Mouse (Mus musculus): ENCODE data around the gene Slc31a1.

Slc31a1 gene

DNA sequence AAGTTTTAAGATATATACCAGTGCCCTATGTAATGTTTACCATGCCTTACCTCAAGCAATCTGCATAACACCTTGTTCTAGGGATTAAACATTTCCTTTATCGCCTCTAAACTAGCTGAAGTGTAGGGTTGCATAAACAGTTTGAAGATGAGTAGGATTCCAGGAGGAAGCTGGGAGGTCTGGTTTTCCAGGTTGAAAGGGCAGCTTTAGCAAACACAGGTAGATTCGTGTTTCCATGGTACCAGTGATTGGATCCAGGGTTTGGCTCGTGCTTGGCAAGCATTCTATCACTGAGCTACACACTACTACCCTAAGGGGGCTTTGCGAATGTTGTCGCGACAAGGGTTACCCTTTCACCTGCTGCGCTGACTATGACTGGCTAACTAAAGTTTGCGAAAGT, 3.8 kb downstream of the Slc31a1 start:
- DNase-seq, result no peak

DNA sequence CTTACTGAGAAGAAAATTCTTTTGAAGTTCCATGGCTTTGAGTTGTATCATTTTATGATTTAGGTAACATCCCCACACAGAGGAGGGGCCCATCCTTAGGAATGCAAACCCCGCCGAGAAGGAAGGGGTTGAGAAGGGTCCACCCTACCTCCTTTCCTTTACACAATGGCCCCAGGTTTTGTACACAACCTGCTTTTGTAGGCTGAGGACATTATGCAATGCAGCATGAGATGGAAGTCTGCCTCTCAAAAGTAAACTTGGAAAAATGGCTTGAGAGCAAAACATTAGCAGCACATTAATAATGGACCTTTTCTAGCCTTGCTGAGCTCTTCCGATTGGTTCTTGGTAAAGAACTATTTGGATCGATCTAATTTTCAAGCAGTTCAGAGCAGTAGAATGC, 5.8 kb downstream of the Slc31a1 start:
- DNase-seq, result no peak

DNA sequence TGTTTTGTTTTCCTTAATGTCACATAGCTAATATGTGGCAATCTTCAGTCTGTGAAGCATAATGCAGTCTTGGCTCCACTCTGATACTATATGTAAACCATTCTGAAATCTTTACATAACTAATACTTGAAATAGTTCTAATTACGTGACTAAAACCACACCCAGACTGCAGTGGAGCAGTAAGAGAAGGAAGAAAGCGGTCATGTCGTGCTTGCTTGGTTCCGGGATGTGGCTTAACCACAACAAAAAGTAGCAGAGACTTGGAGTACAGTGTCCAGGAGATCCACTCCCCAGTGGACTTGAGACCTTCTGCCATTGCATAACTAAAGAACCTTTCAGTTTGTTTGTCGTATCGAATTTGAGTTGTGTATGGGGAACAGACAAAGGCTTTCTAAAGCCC, 7.1 kb downstream of the Slc31a1 start:
- DNase-seq, result no peak

DNA sequence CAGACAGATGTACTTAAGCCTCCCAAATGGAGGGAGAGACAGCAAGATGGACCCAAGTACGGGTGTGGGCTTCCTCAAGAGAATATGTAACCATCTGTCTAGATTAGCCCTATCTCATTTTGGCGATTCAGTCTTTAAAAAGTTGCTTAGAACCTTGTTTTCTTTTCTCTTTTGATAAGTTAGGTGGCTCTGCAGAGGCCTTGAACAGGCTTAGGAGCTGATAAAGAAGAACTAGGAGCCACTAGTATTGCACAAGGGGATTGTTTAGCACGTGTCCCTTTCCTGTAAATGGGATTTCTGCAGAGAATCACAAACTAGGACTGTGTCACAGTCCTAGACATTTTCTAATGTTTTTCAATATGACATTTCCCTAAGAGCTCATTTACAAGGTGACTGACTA, 8.6 kb downstream of the Slc31a1 start:
- DNase-seq, result no peak

DNA sequence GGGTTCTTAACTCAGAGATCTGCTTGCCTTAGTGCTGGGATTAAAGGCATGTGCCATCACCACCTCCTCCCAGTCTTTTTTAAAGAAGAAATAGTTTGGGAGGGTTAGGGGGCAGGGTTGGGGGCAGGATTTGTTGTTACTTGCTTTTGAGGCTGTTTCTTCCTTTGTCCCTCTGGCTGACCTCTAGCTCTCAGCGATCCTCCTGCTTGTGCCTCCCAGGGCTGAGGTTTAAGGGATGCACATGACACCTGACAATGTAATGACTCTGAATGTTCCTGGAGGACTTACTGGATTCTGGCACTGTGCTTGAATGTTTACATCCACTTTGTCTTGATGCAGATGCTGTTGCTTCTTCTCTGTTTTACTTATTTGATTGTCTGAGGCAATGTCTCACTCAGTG, 11.9 kb downstream of the Slc31a1 start:
- no peak for DNase-seq

DNA sequence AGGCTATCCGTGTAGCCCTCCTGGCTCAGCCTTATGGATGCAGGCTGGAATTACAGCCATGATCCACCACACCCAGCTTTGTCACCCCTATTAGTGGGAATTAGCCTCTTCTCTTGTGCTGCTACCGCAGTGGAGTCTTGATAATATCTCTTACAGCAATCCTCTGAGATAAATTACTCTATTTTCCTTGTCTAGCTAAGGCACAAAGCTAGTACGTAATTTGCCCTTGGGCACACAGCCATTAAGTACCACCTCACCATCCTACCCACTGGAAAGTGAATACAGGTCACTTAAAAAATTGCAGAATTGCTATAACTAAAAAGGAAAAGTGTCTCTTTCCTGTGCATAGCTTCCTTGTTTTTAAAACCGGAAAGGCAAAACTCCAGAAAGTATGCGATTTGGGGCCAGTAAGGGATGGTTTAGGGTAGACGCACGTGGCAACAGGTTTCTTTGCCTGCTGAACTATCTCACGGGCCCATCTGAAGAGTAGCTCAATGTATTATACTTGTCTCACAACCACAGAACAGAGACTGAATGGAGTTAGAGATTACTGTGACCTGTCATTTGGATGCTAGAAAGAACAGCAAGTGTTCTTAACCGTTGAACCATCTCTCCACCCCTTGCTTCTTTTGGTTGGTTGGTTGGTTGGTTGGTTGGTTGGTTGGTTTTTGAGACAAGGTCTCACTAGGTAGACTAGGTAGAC, 12.4 kb downstream of the Slc31a1 start:
- no peak for DNase-seq

DNA sequence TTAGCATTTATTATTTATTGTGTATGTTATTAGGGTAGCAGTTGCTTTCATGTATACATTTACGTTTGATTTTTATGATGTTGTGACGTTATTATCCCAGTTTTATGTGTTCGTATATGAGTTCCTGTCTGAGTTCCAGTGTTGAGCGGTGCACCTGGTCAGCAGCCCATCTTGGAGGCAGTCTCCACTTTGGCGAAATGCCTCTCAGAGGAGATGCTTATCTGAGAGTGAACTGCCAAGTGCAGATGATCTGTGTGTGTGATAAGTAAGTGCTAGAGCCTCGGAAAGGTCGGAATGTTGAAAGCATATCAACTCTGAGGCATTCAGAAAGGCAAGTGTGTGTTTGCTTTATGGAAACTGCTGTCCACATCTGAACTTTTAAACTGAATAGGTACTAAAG, 13.1 kb downstream of the Slc31a1 start:
- no peak for DNase-seq

DNA sequence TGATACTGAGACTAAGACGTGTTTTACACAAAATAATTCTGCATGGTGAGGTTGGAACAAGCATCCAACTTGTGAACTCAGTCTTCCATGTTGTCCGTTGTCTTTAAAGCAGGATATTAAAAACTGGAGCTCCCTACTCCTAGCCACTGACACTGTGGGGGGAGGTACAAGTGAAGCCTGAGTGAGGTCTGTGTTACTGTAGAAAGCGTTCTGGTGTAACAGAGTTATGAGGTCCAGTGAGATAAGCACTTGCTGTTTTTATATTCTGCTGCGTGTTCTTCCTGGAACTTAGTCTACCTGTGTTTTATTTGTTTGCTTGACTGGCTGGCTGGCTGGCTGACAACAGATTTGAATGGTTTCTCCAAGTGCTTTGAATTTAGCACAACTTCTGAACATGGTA, 13.8 kb downstream of the Slc31a1 start:
- no peak for DNase-seq

DNA sequence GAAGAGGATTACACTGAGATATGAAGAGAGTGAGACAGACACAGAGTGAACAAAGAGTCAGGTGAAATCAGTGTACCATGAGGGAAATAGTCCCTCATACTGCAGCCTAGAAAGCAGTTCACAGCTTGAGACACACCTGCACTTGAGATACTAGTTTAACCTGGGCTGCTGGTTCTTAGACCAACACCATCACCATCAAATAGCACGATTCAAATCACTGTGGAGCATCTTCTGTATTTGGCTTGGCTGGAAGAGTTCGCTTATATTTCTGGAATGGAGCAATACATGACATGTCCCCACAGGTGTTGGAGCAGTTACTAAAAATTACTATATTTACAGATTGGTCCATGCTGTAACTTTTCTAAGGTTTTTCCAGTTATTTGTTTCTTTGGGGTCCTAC, 15.6 kb downstream of the Slc31a1 start:
- DNase-seq, result no peak

DNA sequence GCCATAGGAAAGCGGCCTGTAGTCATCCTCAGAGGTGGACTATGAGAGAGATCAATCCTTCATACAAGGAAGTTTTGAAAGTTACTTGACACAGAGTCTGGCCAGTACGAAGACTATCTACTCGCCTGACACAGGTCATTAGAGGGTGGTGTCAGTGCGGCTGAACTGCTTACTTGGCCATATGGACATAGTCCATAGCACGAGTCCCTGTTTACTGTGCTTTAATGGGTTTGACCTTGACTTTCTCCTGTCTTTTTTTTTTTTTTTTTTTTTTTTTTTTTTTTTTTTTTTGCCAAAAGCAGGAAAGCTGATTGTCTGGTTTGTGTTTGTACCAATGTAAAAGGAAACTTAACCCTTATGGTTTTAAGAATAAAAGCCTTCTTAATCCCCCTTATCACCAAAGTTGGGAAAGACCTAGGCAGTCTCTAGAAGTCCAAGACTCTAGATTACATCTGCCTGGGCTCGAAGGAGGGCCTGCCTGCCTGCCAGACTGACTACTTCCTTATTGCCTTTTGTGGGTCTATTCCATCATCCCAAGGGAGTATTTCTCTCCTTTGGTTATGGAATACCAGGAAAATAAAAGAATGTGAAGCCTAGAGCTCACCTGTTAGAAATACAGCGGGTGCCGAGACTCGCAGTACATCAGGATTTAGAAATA, 19.3 kb downstream of the Slc31a1 start:
- DNase-seq, result no peak

DNA sequence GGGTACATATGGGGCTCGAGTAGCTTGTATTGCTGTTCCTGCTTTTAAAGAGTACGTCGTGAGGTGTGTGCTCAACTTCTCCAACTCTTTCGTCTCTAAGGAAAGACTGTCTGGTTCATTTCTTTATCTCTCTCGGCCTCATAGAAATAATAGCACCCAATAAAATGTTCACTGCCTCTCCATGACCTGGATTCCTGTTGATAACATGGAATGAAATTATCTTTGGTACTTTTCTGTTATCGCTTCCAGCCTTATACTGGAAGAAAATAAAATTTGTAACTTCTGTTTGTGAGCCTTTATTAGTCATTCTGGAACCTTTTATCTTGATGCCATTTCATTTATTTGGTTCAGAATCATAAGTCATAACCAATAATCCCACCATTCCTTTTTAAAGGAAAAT, 22.7 kb downstream of the Slc31a1 start:
- DNase-seq, result no peak

DNA sequence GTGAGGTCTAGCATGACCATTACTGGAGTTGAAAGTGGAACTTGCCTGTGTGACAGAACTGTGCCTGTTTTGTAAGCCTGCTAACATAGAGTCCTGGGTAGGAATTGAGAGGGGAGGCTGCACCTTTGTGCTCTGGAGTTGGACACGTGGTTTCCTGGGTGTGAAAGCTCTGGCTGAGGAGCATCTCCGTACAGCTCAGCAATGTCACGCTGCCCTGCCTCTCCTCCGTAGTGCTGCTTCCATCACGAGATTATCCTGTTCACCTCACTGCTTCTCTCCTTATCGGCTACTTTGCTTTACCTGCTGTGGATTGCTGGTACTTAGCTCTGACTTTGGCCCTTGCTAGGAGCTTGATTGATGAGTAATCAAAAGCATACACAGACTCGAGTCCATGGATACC, 23.2 kb downstream of the Slc31a1 start:
- DNase-seq, result no peak

DNA sequence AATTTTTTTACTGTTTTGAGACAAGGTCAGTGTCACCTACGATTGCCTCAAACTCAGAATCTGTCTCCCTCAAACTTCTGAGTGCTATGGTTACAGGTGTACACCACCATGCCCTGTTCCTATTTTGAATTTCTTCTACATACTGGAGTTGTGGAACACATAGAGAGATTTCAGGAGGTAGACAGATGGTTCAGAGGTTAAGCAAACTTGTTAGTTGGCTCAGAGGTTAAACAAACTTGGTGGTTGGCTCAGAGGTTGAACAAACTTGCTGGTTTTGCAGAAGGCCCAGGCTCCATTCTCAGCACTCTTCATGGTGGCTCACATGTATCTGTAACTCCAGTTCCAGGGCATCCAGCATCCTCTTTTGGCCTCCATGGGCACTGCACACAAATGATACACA, 23.6 kb downstream of the Slc31a1 start:
- no peak for DNase-seq

DNA sequence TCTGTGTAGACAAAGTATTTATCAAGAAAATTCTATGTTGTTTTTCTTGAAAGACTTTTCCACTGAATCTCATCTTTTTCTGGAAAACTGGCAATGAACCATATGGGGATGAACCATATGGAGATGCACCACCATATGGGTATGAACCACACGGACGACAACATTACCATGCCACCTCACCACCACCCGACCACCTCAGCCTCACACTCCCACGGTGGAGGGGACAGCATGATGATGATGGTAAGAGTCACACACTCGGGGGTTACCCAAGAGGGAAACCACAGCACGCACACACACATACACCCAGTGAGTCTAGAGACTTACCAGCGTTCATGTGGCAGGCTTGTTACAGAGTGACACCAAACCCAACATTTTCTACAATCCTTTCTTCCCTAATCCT, 24.9 kb downstream of the Slc31a1 start:
- DNase-seq, result no peak

DNA sequence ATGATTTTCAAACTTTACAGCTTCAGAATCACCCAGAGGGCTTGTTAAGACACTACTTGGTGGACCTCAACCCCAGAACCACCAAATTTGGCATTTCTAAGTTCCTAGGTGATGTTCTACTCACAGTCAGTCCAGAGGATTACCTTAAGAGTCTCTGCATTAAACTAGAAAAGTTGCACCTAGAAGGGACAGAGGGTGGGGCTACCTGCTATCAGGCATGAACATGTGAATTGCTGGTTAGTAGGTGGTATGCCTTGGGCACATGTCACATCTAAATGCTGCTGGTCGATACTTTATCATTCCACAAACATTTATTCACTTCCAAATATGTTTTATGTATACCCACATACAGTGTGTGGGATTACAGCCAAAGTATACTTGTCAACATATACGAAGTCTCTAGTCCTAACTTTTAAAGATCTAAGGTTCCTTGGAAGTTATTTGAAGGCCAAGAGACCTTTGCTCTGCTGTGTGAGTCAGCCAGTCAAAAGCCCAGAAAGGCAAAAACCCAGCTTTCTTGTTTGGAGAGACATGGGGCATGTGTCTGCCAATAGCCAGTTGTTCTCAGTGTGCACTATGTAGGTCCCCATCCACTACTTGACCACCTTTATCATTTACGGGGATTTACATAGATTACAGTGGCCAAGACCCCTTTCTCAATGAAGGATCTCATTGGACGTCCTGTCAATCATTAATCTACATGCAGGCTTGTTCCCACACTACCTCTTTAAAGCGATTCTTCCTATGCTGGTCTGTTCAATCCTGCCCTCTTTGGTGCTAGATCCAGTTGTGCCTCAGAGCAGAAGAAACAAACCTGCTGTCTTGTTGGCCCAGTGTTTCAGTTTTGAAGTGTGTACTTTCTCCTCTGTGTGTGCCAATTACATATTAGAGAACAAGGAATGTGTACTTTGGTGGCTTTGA, 29.3 kb downstream of the Slc31a1 start:
- DNase-seq, result no peak

DNA sequence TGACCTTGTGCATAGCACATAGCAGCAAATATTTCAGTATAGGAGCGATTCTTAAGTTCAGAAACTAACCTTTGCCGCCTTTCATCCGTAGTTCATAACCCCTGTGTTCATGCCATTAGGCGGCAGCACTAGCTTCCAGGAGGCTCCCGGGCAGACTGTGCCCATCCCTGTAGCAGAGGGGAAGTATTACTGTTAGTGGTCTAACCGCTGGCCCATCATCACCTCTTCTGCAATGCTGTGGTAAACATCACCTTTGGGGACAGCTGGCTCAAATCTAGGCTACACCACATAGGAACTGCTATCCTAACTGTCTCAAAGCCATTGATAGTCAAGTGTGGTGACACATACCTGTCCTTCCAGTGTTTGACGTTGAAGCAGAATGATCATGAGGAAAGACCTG, 31.4 kb downstream of the Slc31a1 start:
- DNase-seq, result no peak

DNA sequence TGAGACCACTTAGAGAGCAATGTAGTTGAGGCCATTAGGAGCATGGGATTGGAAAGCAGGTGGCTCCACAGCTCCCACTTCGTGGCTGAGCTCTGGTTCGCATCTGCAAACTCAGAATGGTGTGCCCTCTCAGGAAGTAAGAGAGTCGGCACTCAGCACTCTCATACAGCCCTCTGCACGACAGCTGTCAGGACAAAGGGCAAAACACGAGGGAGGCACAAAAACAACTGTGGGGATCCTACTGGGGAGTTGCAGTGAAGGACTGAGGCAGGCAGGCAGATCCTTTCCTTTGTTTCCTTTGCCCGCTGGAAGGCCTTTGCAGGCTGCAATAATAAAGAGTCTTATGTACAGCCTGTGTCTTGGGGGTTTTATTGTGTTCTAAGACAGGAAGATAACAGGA, 32.9 kb downstream of the Slc31a1 start:
- no peak for DNase-seq

DNA sequence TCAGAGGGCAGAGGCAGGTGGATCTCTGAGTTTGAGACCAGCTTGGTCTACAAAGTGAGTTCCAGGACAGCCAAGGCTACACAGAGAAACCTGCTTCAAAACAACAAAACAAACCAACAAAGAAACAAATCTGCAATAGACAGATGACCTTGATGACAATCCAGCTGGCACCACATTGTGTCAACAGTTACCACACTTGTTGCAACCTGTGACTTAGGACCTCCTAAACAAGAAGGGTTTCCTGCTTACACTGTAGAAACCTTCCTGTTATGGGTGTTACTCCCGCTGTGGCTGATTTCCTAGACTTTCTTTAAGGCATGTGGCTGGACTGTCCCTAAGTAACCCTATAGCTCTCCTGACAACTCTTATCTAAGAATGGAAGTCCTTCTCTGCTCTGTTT, 35.3 kb downstream of the Slc31a1 start:
- no peak for DNase-seq

DNA sequence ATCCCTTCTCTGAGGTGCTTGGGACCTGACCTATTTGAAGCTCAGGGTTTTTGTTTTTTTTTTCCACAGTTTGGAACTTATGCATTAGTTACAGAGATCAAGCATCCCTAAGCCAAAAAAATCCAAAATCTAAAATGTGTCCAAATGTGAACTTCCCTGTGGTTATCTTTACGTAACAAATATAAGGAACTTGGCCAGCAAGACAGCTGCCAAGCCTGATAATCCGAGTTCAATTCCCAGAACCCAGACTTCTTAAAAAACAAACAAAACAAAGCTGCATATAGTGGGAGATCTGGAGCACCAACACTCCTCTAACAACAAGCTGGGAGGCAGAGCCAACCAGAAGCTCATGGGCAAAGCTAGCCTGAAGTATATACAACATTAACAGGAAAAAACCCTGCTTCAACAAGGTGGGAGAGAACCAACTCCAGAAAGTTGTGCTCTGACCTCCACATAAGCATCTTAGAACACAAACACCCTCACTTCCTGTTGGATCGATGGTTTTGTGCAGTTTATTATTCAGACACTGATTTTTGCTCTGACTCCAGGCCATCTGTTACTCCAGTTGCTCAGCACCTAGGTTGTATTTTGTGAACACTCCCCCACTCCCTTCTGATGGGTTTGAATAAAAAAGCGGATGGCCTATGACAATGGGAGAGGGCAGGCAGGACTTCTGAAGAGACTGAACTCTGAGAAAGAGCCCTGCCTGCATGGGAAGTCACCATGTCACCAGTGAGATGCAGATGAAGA, 37.3 kb downstream of the Slc31a1 start:
- DNase-seq, result no peak

DNA sequence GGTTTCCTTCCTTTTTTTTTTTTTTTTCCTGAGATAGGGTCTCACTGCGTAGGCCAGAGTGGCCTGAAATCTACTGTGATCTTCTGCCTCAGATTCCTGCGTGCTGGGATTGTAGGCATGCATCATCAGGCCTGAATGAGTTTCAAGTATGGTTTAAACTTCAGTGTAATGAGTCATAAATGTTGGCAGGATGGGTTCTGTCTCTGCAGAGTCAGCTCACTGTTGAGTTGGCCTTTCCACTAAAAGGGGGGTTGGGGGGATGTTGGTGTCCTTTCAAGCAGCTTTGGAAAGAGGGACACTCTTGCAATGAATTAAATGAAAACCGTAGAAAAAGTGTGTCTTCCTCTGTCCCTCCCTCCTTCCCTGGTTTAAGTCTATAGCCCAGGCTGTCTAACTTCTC, 38.4 kb downstream of the Slc31a1 start:
- DNase-seq, result no peak

DNA sequence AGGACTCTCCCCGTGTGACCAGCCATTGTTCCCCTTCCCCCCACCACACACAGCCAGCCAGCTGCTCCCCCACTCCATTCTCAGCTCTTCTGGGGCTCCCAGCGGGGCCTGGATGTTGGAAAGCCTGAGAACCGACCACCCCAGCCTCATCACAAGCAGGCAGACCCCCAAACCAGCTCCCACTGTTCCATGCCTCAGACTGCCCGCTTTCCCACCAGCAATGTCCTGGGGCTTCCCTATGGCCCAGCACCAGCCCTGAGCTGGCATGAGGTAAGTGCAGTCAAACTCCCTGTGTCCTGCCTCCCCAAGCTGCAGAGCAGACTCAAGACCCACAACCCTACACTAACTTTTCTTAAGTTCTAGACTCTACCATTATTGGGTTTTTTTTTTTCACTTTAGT, 45.6 kb downstream of the Slc31a1 start:
- DNase-seq, result no peak

DNA sequence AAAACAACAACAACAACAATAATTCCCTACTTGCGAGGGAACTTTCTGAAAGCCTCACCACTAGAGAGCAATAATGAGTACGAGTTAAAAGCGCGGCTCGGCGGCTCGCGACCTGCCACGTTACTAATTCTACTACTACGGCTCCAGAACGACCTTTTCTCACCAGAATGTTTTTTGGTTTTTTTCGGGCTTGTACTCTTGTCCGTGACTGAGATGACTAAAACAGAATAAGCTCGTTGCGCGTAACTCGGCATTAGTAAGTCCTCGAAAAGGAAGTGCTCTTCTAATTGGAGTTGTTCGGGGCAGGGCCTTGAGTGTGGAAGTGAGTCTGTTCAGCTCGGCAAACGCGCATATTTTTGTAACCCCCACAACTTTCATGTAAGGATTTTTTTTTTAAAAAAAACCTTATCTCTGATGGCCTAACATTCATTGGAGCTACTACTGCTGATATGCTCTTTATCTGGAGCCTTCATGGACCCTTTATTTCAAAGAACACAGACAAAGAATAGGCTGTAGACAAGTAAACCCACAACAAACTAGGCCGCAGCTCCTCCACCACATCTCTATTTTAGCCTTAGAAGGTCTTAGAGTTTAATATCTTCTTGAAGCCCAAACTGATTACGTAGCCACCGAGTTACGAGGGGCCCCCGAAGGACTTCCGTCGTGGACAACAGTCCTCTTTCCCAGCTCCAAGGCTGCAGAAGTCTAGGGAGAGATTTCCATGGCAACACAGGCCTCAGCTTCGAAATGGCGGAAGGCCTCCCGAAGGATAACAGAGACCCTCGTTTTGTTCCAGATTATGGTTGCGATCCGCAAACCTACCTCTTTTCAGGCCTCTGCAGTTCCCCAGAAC, 47.4 kb downstream of the Slc31a1 start:
- DNase-seq, result peak; percentile 58 to 68

Measured in cerebellum, postnatal 14 days (tissue).